Mouse (Mus musculus) hindbrain, embryonic 14.5 days (tissue): ENCODE results near the gene Tgm5. TPM values are rescaled to one million over a fixed set of nuclear protein-coding genes. Genes with fewer than 3 reads are reported as not detected.
"Not testable (repeated sequence)": the region's sequence is repeated elsewhere in the genome, so short reads cannot be mapped to it uniquely, and the experiment has no call there.

Experiments used
- ATAC-seq: fragments of 200-750 bp; cut with Nextera tagmentation; 2 replicates; pipeline ENCODE4 v1.8.0; 2017; ENCODE audit warnings: moderate number of reproducible peaks, mild to moderate bottlenecking, moderate TSS enrichment, moderate library complexity; ENCODE audit not compliant: low FRiP score
- DNase-seq: peaks from one replicate; pipeline ENCODE4 v3.0.0-alpha.2; 2015; ENCODE audit warnings: low spot score
- H3K27ac ChIP-seq: fragments of 300-500 bp; sonication (generic); 2 replicates; pipeline ENCODE4 v1.5.1; 2014; ENCODE audit warnings: mild to moderate bottlenecking, moderate library complexity
- H3K27me3 ChIP-seq: fragments of 300-500 bp; sonication (generic); 2 replicates; pipeline ENCODE4 v1.6.1; 2014; ENCODE audit warnings: mild to moderate bottlenecking, low read length, mixed read lengths; ENCODE audit not compliant: control insufficient read depth, insufficient read depth
- H3K36me3 ChIP-seq: fragments of 300-500 bp; sonication (generic); replicated peaks from 2 replicates; pipeline ENCODE4 v1.6.1; 2014; ENCODE audit not compliant: control insufficient read depth, insufficient read depth
- H3K4me1 ChIP-seq: fragments of 300-500 bp; sonication (generic); replicated peaks from 2 replicates; pipeline ENCODE4 v1.6.1; 2014; ENCODE audit warnings: antibody characterized with exemption, low read length, mixed read lengths; ENCODE audit not compliant: control insufficient read depth, insufficient read depth
- H3K4me2 ChIP-seq: fragments of 300-500 bp; sonication (generic); replicated peaks from 2 replicates; pipeline ENCODE4 v1.6.1; 2014; ENCODE audit warnings: mild to moderate bottlenecking, moderate library complexity
- H3K4me3 ChIP-seq: fragments of 300-500 bp; sonication (generic); replicated peaks from 2 replicates; pipeline ENCODE4 v1.5.1; 2014; ENCODE audit warnings: mild to moderate bottlenecking, low read length
- H3K9ac ChIP-seq: fragments of 300-500 bp; sonication (generic); 2 replicates; pipeline ENCODE4 v1.6.1; 2014
- H3K9me3 ChIP-seq: fragments of 300-500 bp; sonication (generic); 2 replicates; pipeline ENCODE4 v1.6.1; 2016; ENCODE audit warnings: low read length; ENCODE audit not compliant: control insufficient read depth
- WGBS: fragments of 180-500 bp; shearing (Covaris S2); extraction: QIAGEN DNeasy Blood & Tissue Kit; methylation state at CpG from one replicate; pipeline ENCODE4 v1.1.7; 2014; 5-methylcytosine and 5-hydroxymethylcytosine counted together
- polyA plus RNA-seq: library from polyadenylated mRNA; unstranded; fragments of >200 nt; fragmentation: Nextera tagmentation; extraction: Ambion mirVana; gene quantifications from 2 replicates; pipeline ENCODE4 v1.2.1, GENCODE M21; 2014

Tgm5 gene
- polyA plus RNA-seq, result 0.22 and 0.24 TPM in 2 replicates

GRCm38 (mm10) chr2:121085480-121086185 lies at the start of gene Tgm5:
Gene Tgm5 (minus strand): TSS chr2:121085841.
- Histone ChIP-seq H3K4me3 (no peak within 1 kb of the TSS), H3K9me3 (no peaks in the 10 kb centered on the region), H3K27me3 (no peaks in the 10 kb centered on the region), H3K9ac (no peak within 1 kb of the TSS), H3K36me3 (no peaks in the 10 kb centered on the region), H3K27ac (no peak within 1 kb of the TSS), H3K4me1 (no peaks in the 10 kb centered on the region), H3K4me2 (no peak within 1 kb of the TSS)
- WGBS, result 53% methylated on average over 6 of the region's 6 CpGs
- ATAC-seq (no peak), DNase-seq (no peak)

DNA sequence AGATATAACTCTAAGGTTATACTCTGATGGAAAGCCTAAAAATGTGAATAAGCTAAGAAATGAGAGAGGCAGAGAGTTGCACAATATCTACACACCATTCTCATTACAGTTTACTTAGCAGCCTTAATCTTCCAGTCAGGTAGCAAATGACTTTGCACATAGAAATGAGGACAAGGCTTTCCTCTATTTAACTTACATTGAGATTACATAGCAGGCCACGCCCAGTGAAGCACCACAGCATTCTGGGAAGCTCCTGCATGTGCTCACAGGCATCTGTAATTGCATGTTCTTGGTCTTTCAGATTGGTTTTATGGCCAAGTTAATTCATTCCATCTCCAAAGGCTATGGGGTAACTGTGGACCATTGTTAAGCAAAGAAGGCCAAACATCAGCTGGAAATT lies 47.2 kb upstream of the Tgm5 start:
- WGBS, result 81% methylated on average over 1 of the region's 1 CpGs
- Histone ChIP-seq H3K36me3 (no peaks in the 10 kb centered on the region), H3K4me2 (no peak overlapping the region), H3K27me3 (no peaks in the 10 kb centered on the region), H3K4me3 (no peak overlapping the region), H3K9ac (no peak overlapping the region), H3K9me3 (no peaks in the 10 kb centered on the region), H3K4me1 (no peaks in the 10 kb centered on the region), H3K27ac (no peak overlapping the region)
- DNase-seq, result no peak
- ATAC-seq, result no peak

DNA sequence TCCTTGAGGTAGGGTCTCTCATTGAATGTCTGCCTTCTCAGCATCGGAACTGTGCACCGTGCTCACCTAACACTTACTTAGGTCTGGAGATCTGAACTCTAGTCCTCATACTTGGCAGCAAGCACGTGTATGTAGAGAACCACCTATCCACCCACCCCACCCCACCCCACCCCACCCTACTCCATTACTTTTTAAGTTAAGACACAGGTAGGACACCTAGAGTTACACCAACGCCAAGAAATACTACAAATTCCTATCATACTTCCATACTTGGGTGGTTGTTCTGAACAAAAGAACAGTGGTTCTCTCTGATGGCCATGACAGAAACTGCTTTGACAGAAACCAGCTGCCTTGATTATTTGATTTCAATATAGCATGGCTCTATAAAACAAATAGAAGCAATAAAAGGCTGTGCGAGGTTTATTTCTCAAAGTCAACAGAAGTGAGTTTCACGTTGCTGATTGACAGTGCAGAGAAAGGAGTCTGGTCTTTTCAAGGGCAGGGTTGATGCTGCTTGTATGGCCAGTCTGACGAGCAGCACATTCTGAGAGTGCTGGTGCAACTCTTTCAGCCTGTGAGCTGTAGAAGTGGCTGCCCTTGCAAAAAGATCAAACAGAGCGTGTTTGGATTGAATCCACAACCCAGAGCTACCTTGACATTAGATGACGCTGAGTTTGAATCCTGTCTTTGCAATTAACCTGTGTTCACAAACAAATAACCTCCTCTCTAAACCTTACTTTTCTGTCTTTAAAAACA lies 43.4 kb upstream of the Tgm5 start:
- DNase-seq, result no peak
- H3K4me3 ChIP-seq, result no peak overlapping the region

GRCm38 (mm10) chr2:121127536-121127935 lies 41.9 kb upstream of the Tgm5 start:
- no peak for DNase-seq
- Histone ChIP-seq H3K9me3 (no peaks in the 10 kb centered on the region), H3K4me2 (no peak overlapping the region), H3K4me3 (no peak overlapping the region), H3K9ac (no peak overlapping the region), H3K27ac (no peak overlapping the region), H3K4me1 (no peaks in the 10 kb centered on the region), H3K27me3 (no peaks in the 10 kb centered on the region), H3K36me3 (no peaks in the 10 kb centered on the region)
- no peak for ATAC-seq
- WGBS, result 88% methylated on average over 1 of the region's 1 CpGs

More for the DNA sequence above, 43.4 kb upstream of the Tgm5 start:
- Histone ChIP-seq H3K4me2 (no peak overlapping the region), H3K9me3 (no peaks in the 10 kb centered on the region), H3K4me1 (no peaks in the 10 kb centered on the region), H3K27ac (no peak overlapping the region), H3K36me3 (no peaks in the 10 kb centered on the region), H3K27me3 (no peaks in the 10 kb centered on the region), H3K9ac (no peak overlapping the region)
- ATAC-seq, result no peak
- WGBS, result 73% methylated on average over 9 of the region's 9 CpGs

- 87% methylated on average over 5 of the region's 5 CpGs for WGBS
- not testable (repeated sequence) for H3K4me3 ChIP-seq, H3K9ac ChIP-seq, H3K36me3 ChIP-seq, ATAC-seq, H3K27me3 ChIP-seq, H3K4me1 ChIP-seq, H3K9me3 ChIP-seq, H3K4me2 ChIP-seq, H3K27ac ChIP-seq, DNase-seq
Measured at GRCm38 (mm10) chr2:121126302-121126701, 40.7 kb upstream of the Tgm5 start.

- Histone ChIP-seq H3K27me3 (no peaks in the 10 kb centered on the region), H3K36me3 (no peaks in the 10 kb centered on the region), H3K4me3 (no peak overlapping the region), H3K4me1 (no peaks in the 10 kb centered on the region), H3K27ac (no peak overlapping the region), H3K4me2 (no peak overlapping the region), H3K9ac (no peak overlapping the region), H3K9me3 (no peaks in the 10 kb centered on the region)
- DNase-seq, result no peak
- ATAC-seq, result no peak
- WGBS, result 92% methylated on average over 3 of the region's 3 CpGs
Measured at GRCm38 (mm10) chr2:121119260-121119659, 33.6 kb upstream of the Tgm5 start.

DNA sequence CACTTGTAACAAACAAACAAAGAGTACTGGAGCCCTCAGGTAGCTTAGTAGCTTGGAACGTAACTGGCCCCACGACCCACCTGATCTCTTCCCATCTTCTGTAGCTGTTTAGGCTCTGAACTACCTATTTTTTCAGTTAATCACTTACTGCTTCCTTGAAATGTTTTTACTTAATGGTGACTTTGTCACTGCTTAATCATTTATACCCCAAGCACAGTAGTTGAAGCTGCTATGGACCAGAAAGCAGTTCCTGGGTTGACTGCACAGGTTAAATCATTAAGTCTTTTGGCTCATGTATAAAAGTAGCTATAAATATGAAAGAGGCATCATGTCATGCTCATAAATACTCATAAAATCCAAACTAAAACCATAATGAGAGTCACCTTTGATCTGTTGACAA lies 29.8 kb upstream of the Tgm5 start:
- no peaks in the 10 kb centered on the region for H3K36me3 ChIP-seq
- no peak overlapping the region for H3K4me2 ChIP-seq
- DNase-seq, result no peak
- H3K27me3 ChIP-seq, result no peaks in the 10 kb centered on the region
- no peaks in the 10 kb centered on the region for H3K9me3 ChIP-seq
- WGBS, result 92% methylated on average over 2 of the region's 2 CpGs
- H3K4me1 ChIP-seq, result no peaks in the 10 kb centered on the region
- H3K9ac ChIP-seq, result no peak overlapping the region
- no peak overlapping the region for H3K4me3 ChIP-seq
- no peak for ATAC-seq
- no peak overlapping the region for H3K27ac ChIP-seq

- H3K4me3 ChIP-seq, result no peak within 1 kb of the TSS
- no peak for ATAC-seq
- H3K9ac ChIP-seq, result no peak within 1 kb of the TSS
- H3K9me3 ChIP-seq, result no peaks in the 10 kb centered on the region
- no peak within 1 kb of the TSS for H3K27ac ChIP-seq
- H3K36me3 ChIP-seq, result no peaks in the 10 kb centered on the region
- 92% methylated on average over 4 of the region's 4 CpGs for WGBS
- H3K4me1 ChIP-seq, result no peaks in the 10 kb centered on the region
- no peaks in the 10 kb centered on the region for H3K27me3 ChIP-seq
- no peak within 1 kb of the TSS for H3K4me2 ChIP-seq
- DNase-seq, result no peak
Measured at GRCm38 (mm10) chr2:121109695-121110094, 24.1 kb upstream of the Tgm5 start, which contains the start of gene Tgm7. Gene Tgm7 (minus strand): TSS chr2:121109795.

DNA sequence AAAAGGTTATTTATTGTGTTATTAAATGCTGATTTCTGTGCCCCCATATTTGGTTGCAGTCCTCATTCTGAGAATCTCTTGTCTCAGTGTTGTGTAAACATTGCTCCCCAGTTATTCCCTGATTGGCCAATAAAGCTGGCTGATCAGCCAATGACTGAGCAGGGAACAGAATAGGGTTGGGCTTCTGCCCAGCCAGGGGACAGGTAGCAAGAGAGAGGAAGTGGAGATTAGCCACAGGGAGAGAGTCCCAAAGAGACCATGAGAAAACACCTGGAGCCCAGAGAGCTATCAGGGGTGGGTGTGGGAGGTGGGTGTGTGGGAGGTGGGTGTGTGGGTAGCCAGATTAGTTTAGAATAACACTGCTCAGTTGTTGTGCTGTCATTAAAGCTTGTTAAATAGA lies 20.3 kb upstream of the Tgm5 start:
- H3K27me3 ChIP-seq, result no peaks in the 10 kb centered on the region
- ATAC-seq, result no peak
- H3K9me3 ChIP-seq, result no peaks in the 10 kb centered on the region
- DNase-seq, result no peak
- no peak overlapping the region for H3K9ac ChIP-seq
- H3K4me1 ChIP-seq, result no peaks in the 10 kb centered on the region
- no peak overlapping the region for H3K27ac ChIP-seq
- H3K36me3 ChIP-seq, result no peaks in the 10 kb centered on the region
- H3K4me3 ChIP-seq, result no peak overlapping the region
- H3K4me2 ChIP-seq, result no peak overlapping the region
